Mouse (Mus musculus) MEL (cell line): ENCODE results near the gene Olfr1256.

Experiments used
- CTCF ChIP-seq, 3 experiments: IDR thresholded peaks in 2 of 3; conservative IDR thresholded peaks in 1 of 3; 2 replicates each; pipeline ENCODE4 v1.5.1; 2011 to 2012; ENCODE audit warnings: low read length in 3 of 3, low read depth in 2 of 3, mild to moderate bottlenecking in 2 of 3, improper control_type of control experiment in 1 of 3, inconsistent platforms in 1 of 3, mixed read lengths in 1 of 3, moderate library complexity in 1 of 3; ENCODE audit not compliant: control insufficient read depth in 1 of 3, insufficient read depth in 1 of 3, poor library complexity in 1 of 3, severe bottlenecking in 1 of 3
- ELF1 ChIP-seq: IDR thresholded peaks from 2 replicates; pipeline ENCODE4 v1.6.1; 2014; ENCODE audit warnings: low read depth, mild to moderate bottlenecking, inconsistent platforms, low read length, improper control_type of control experiment, moderate library complexity
- GATA1 ChIP-seq: IDR thresholded peaks from 2 replicates; pipeline ENCODE4 v1.6.1; 2011; ENCODE audit warnings: low read depth, low read length, improper control_type of control experiment
- MAX ChIP-seq: IDR thresholded peaks from 2 replicates; pipeline ENCODE4 v1.6.1; 2011; ENCODE audit warnings: low read length, improper control_type of control experiment
- POLR2A ChIP-seq, 2 experiments: IDR thresholded peaks; 2 replicates each; pipeline ENCODE4 v1.6.1; 2011 to 2012; ENCODE audit warnings: low read length in 2 of 2, mild to moderate bottlenecking in 2 of 2, control low read depth in 1 of 2, improper control_type of control experiment in 1 of 2, low read depth in 1 of 2, moderate library complexity in 1 of 2; ENCODE audit not compliant: control insufficient read depth in 1 of 2, insufficient read depth in 1 of 2, poor library complexity in 1 of 2
- POLR2AphosphoS2 ChIP-seq: IDR thresholded peaks from 2 replicates; pipeline ENCODE4 v1.6.1; 2011; ENCODE audit warnings: low read length, improper control_type of control experiment
- SIN3A ChIP-seq: IDR thresholded peaks from 2 replicates; pipeline ENCODE4 v1.6.1; 2012; ENCODE audit warnings: low read length, improper control_type of control experiment, inconsistent platforms
- ZC3H11A ChIP-seq: IDR thresholded peaks from 2 replicates; pipeline ENCODE4 v1.6.1; 2012; ENCODE audit warnings: low read depth, mild to moderate bottlenecking, inconsistent platforms, low read length, improper control_type of control experiment
- ZNF384 ChIP-seq: IDR thresholded peaks from 2 replicates; pipeline ENCODE4 v1.6.1; 2012; ENCODE audit warnings: low read depth, mild to moderate bottlenecking, inconsistent platforms, low read length, improper control_type of control experiment

GRCm38 (mm10) chr2:89820216-89820615 lies 21.1 kb downstream of the Olfr1256 start:
- TF ChIP-seq CTCF (IDR thresholded peaks at IDR 0.05 in 2 of 3, conservative IDR thresholded peaks at IDR 0.05 in 1 of 3; ENCODE audit: control insufficient read depth in 1 of 3, insufficient read depth in 1 of 3, low read depth in 2 of 3, low read length in 3 of 3, poor library complexity in 1 of 3, severe bottlenecking in 1 of 3) (no peak), POLR2A (IDR thresholded peaks at IDR 0.05; ENCODE audit: control insufficient read depth in 1 of 2, insufficient read depth in 1 of 2, low read depth in 1 of 2, low read length in 2 of 2, poor library complexity in 1 of 2) (no peak), ZC3H11A (no peak), ELF1 (no peak), GATA1 (no peak), POLR2AphosphoS2 (no peak), MAX (no peak), ZNF384 (no peak), SIN3A (no peak)
